ENCODE assay signal across 9 mouse cellular contexts in genomic region chr1:36603361-36603760, GRCm38 (mm10). TPM values are rescaled to one million over a fixed set of nuclear protein-coding genes. Genes with fewer than 3 reads are reported as not detected.
DNase-seq lines count a peak whose midpoint lies in the region; ATAC-seq and TF ChIP-seq lines count a peak whose summit lies in the region.
"Had no signal": no experiment of that assay in that cellular context is flagged by ENCODE, and none has a peak within 500 bp of the region (broad histone marks: within the 10 kb centered on the region; RNA-seq: fewer than 3 reads in every experiment).

No protein-coding gene starts in this region.

- no peak overlapping the region for H3K4me3 ChIP-seq in hindbrain, embryonic 15.5 days
- no peak overlapping the region for H3K4me3 ChIP-seq in hindbrain, embryonic 10.5 days
- H3K4me3 ChIP-seq in forebrain, postnatal 0 days (ENCODE audit: low read depth, low read length): no peak overlapping the region
- no peak overlapping the region for H3K4me3 ChIP-seq in limb, embryonic 10.5 days
- H3K4me3 ChIP-seq: embryonic facial prominence, embryonic 12.5 days had no signal

- intact Hi-C loops in heart, postnatal 36 days (cut with DNase I): no loop called here

- TF ChIP-seq CTCF in forebrain, postnatal 0 days (IDR thresholded peaks at IDR 0.05; ENCODE audit: low read depth): no peak

- no peaks in the 10 kb centered on the region; the same call in 1 of the 2 replicates for H3K4me1 ChIP-seq in hindbrain, embryonic 15.5 days (replicated peaks)
- no peaks in the 10 kb centered on the region; the same call in 1 of the 2 replicates for H3K4me1 ChIP-seq in hindbrain, embryonic 10.5 days (replicated peaks)
- peaks cover 17% of the 10 kb centered on the region for H3K4me1 ChIP-seq in forebrain, postnatal 0 days (ENCODE audit: insufficient read depth)
- 0 out of 2 replicates have a peak, but pooled peaks cover 5% of the 10 kb centered on the region for H3K4me1 ChIP-seq in limb, embryonic 10.5 days
- H3K4me1 ChIP-seq: embryonic facial prominence, embryonic 12.5 days had no signal

- ATAC-seq in hindbrain, embryonic 15.5 days (ENCODE audit: low FRiP score, low read depth): peak; percentile 67
- ATAC-seq in forebrain, postnatal 0 days: peak; percentile 84

- no peak for DNase-seq in hindbrain, embryonic 10.5 days (ENCODE audit: low spot score)
- DNase-seq in forebrain, postnatal 0 days: peak; percentile 84
- peak; percentile 56 to 62 for DNase-seq in heart, postnatal 36 days
- no peak for DNase-seq in limb, embryonic 10.5 days (ENCODE audit: low spot score)
- DNase-seq in right cerebral cortex, adult 2 months (ENCODE audit: low spot score in 2 of 2): peak; percentile 43 to 56
- DNase-seq in natural killer cell, adult 2 months (ENCODE audit: low spot score in 2 of 2): no peak
- DNase-seq in adrenal gland, postnatal 36 days: no peak

- H3K27ac ChIP-seq in hindbrain, embryonic 15.5 days (replicated peaks): peak overlapping the region; percentile 34; the same call in 1 of the 2 replicates
- H3K27ac ChIP-seq in hindbrain, embryonic 10.5 days: no peak overlapping the region
- peak overlapping the region; percentile 76 for H3K27ac ChIP-seq in forebrain, postnatal 0 days (ENCODE audit: low read depth, low read length)
- H3K27ac ChIP-seq in limb, embryonic 10.5 days: peak overlapping the region; percentile 48; the same call in 1 of the 2 replicates
- H3K27ac ChIP-seq: embryonic facial prominence, embryonic 12.5 days had no signal

- H3K36me3 ChIP-seq in hindbrain, embryonic 15.5 days: no peaks in the 10 kb centered on the region
- no peaks in the 10 kb centered on the region for H3K36me3 ChIP-seq in hindbrain, embryonic 10.5 days
- H3K36me3 ChIP-seq in forebrain, postnatal 0 days (ENCODE audit: insufficient read depth): no peaks in the 10 kb centered on the region
- H3K36me3 ChIP-seq in limb, embryonic 10.5 days: no peaks in the 10 kb centered on the region
- H3K36me3 ChIP-seq: embryonic facial prominence, embryonic 12.5 days had no signal

- H3K27me3 ChIP-seq in hindbrain, embryonic 15.5 days: 0 out of 2 replicates have a peak, but pooled peaks cover 4% of the 10 kb centered on the region
- H3K27me3 ChIP-seq in hindbrain, embryonic 10.5 days (ENCODE audit: insufficient read depth, poor library complexity, severe bottlenecking): no peaks in the 10 kb centered on the region
- no peaks in the 10 kb centered on the region for H3K27me3 ChIP-seq in forebrain, postnatal 0 days (ENCODE audit: insufficient read depth, low read length)
- H3K27me3 ChIP-seq in limb, embryonic 10.5 days (ENCODE audit: low read depth, poor library complexity, severe bottlenecking): no peaks in the 10 kb centered on the region
- H3K27me3 ChIP-seq: embryonic facial prominence, embryonic 12.5 days had no signal

- H3K9ac ChIP-seq in hindbrain, embryonic 15.5 days: no peak overlapping the region
- no peak overlapping the region for H3K9ac ChIP-seq in forebrain, postnatal 0 days
- H3K9ac ChIP-seq: embryonic facial prominence, embryonic 12.5 days had no signal

- WGBS in hindbrain, embryonic 15.5 days: 59% methylated on average over 9 of the region's 9 CpGs
- 81% methylated on average over 9 of the region's 9 CpGs for WGBS in hindbrain, embryonic 10.5 days
- 34% methylated on average over 9 of the region's 9 CpGs for WGBS in forebrain, postnatal 0 days
- 89% methylated on average over 9 of the region's 9 CpGs for WGBS in limb, embryonic 10.5 days

- H3K9me3 ChIP-seq in hindbrain, embryonic 15.5 days: no peaks in the 10 kb centered on the region
- H3K9me3 ChIP-seq in hindbrain, embryonic 10.5 days: no peaks in the 10 kb centered on the region
- no peaks in the 10 kb centered on the region for H3K9me3 ChIP-seq in forebrain, postnatal 0 days (ENCODE audit: low read length)
- H3K9me3 ChIP-seq in limb, embryonic 10.5 days (replicated peaks): no peaks in the 10 kb centered on the region
- H3K9me3 ChIP-seq: embryonic facial prominence, embryonic 12.5 days had no signal

- no peak overlapping the region for H3K4me2 ChIP-seq in hindbrain, embryonic 15.5 days
- no peak overlapping the region for H3K4me2 ChIP-seq in forebrain, postnatal 0 days (ENCODE audit: low read depth)
- H3K4me2 ChIP-seq: embryonic facial prominence, embryonic 12.5 days had no signal

RNA-seq across cellular contexts. Expression of gene Sema4c, which starts 45.2 kb away (rescaled TPM):
- polyA plus RNA-seq in hindbrain, embryonic 15.5 days (2015; fragmentation: Nextera tagmentation; extraction: Ambion mirVana): 26.2 and 26.8 TPM in 2 replicates
- 25.4 and 29.6 TPM in 2 replicates for polyA plus RNA-seq in hindbrain, embryonic 10.5 days (2016; fragmentation: Nextera tagmentation; extraction: Ambion mirVana)
- total RNA-seq in forebrain, postnatal 0 days (2014; rRNA removed): 32.8 and 39.1 TPM in 2 replicates
- polyA plus RNA-seq in forebrain, postnatal 0 days (2015; fragmentation: Nextera tagmentation; extraction: Ambion mirVana): 17.3 and 24.1 TPM in 2 replicates
- 10 to 100 TPM; 15.0 to 17.1 TPM for total RNA-seq in heart, postnatal 36 days (2021)
- 28.5 and 34.2 TPM in 2 replicates for polyA plus RNA-seq in limb, embryonic 10.5 days (2016; fragmentation: Nextera tagmentation; extraction: Ambion mirVana)
- 10 to 100 TPM; 18.6 to 19.5 TPM for total RNA-seq in adrenal gland, postnatal 36 days (2021)

RNA-seq across cellular contexts. Expression of gene Ankrd39, which starts 56.1 kb away (rescaled TPM):
- polyA plus RNA-seq in hindbrain, embryonic 15.5 days (2015; fragmentation: Nextera tagmentation; extraction: Ambion mirVana): 28.7 and 29.9 TPM in 2 replicates
- polyA plus RNA-seq in hindbrain, embryonic 10.5 days (2016; fragmentation: Nextera tagmentation; extraction: Ambion mirVana): 16.9 and 20.6 TPM in 2 replicates
- 19.3 and 25.5 TPM in 2 replicates for total RNA-seq in forebrain, postnatal 0 days (2014; rRNA removed)
- polyA plus RNA-seq in forebrain, postnatal 0 days (2015; fragmentation: Nextera tagmentation; extraction: Ambion mirVana): 21.1 and 23.6 TPM in 2 replicates
- total RNA-seq in heart, postnatal 36 days (2021): 1 to 10 TPM; 7.3 to 7.8 TPM
- polyA plus RNA-seq in limb, embryonic 10.5 days (2016; fragmentation: Nextera tagmentation; extraction: Ambion mirVana): 19.5 and 20.3 TPM in 2 replicates
- total RNA-seq in adrenal gland, postnatal 36 days (2021): 10 to 100 TPM; 11.3 to 12.6 TPM

Comparison
In these comparisons a context has a peak if more than half of its experiments do, and no peak if none do; other contexts are left out.
1. DNase-seq: peak in forebrain, postnatal 0 days (single experiment), heart, postnatal 36 days (2 of 2) and right cerebral cortex, adult 2 months (2 of 2); none in hindbrain, embryonic 10.5 days (single experiment), limb, embryonic 10.5 days (single experiment), natural killer cell, adult 2 months (0 of 2) and adrenal gland, postnatal 36 days (0 of 2).